Mouse (Mus musculus): ENCODE data around the gene Myh11. TPM values are rescaled to one million over a fixed set of nuclear protein-coding genes. Genes with fewer than 3 reads are reported as not detected.

The Myh11 gene
- polyA plus RNA-seq, 1 experiment from 2014 or later: 0.02 TPM

GRCm38 (mm10) chr16:14303676-14304075 lies 12.5 kb upstream of the Myh11 start:
- H3K36me3 ChIP-seq: peaks cover 92% of the 10 kb centered on the region
- no peak for DNase-seq (ENCODE audit: low spot score)
- H3K9me3 ChIP-seq (replicated peaks): no peaks in the 10 kb centered on the region
- H3K4me3 ChIP-seq: no peak overlapping the region
- peaks cover 11% of the 10 kb centered on the region for H3K4me1 ChIP-seq
- H3K27me3 ChIP-seq (ENCODE audit: low read depth, poor library complexity, severe bottlenecking): no peaks in the 10 kb centered on the region
- WGBS: 70% methylated on average over 7 of the region's 7 CpGs
- no peak overlapping the region for H3K27ac ChIP-seq (replicated peaks)

- no peak for DNase-seq (ENCODE audit: low spot score)
- no peaks in the 10 kb centered on the region for H3K9me3 ChIP-seq (replicated peaks)
- H3K27me3 ChIP-seq (ENCODE audit: low read depth, poor library complexity, severe bottlenecking): no peaks in the 10 kb centered on the region
- WGBS: 87% methylated on average over 2 of the region's 2 CpGs
- peaks cover 91% of the 10 kb centered on the region for H3K36me3 ChIP-seq
- H3K4me3 ChIP-seq: no peak overlapping the region
- no peak overlapping the region for H3K27ac ChIP-seq (replicated peaks)
- H3K4me1 ChIP-seq: peaks cover 11% of the 10 kb centered on the region
These were observed 12.0 kb upstream of the Myh11 start for GRCm38 (mm10) chr16:14303148-14303547.

- peaks cover 5% of the 10 kb centered on the region; the same call in 1 of the 2 replicates for H3K27me3 ChIP-seq (ENCODE audit: low read depth, poor library complexity, severe bottlenecking)
- peaks cover 5% of the 10 kb centered on the region; the same call in 1 of the 2 replicates for H3K4me1 ChIP-seq
- 97% methylated on average over 4 of the region's 4 CpGs for WGBS
- H3K9me3 ChIP-seq (replicated peaks): no peaks in the 10 kb centered on the region
- DNase-seq (ENCODE audit: low spot score): no peak
- no peak overlapping the region for H3K27ac ChIP-seq (replicated peaks)
- peaks cover 55% of the 10 kb centered on the region for H3K36me3 ChIP-seq
- H3K4me3 ChIP-seq: no peak overlapping the region
These were observed 7.3 kb upstream of the Myh11 start for GRCm38 (mm10) chr16:14298461-14298860.

- WGBS: 92% methylated on average over 4 of the region's 4 CpGs
- H3K9me3 ChIP-seq (replicated peaks): no peaks in the 10 kb centered on the region
- H3K27ac ChIP-seq (replicated peaks): no peak overlapping the region
- peaks cover 48% of the 10 kb centered on the region for H3K36me3 ChIP-seq
- H3K4me1 ChIP-seq: no peaks in the 10 kb centered on the region
- no peak overlapping the region for H3K4me3 ChIP-seq
- H3K27me3 ChIP-seq (ENCODE audit: low read depth, poor library complexity, severe bottlenecking): peaks cover 12% of the 10 kb centered on the region
- DNase-seq (ENCODE audit: low spot score): no peak
These were observed 6.6 kb upstream of the Myh11 start for GRCm38 (mm10) chr16:14297746-14298145.

GRCm38 (mm10) chr16:14297137-14297536 lies 6.0 kb upstream of the Myh11 start:
- Histone ChIP-seq H3K4me1 (peaks cover 3% of the 10 kb centered on the region; the same call in 1 of the 2 replicates), H3K36me3 (peaks cover 43% of the 10 kb centered on the region), H3K27me3 (ENCODE audit: low read depth, poor library complexity, severe bottlenecking) (peaks cover 18% of the 10 kb centered on the region), H3K9me3 (replicated peaks) (no peaks in the 10 kb centered on the region), H3K27ac (replicated peaks) (no peak overlapping the region), H3K4me3 (no peak overlapping the region)
- DNase-seq (ENCODE audit: low spot score): no peak
- 92% methylated on average over 3 of the region's 3 CpGs for WGBS

GRCm38 (mm10) chr16:14296544-14297124 lies 5.5 kb upstream of the Myh11 start:
- no peak overlapping the region for H3K27ac ChIP-seq (replicated peaks)
- WGBS: 90% methylated on average over 2 of the region's 2 CpGs
- H3K9me3 ChIP-seq (replicated peaks): no peaks in the 10 kb centered on the region
- DNase-seq (ENCODE audit: low spot score): no peak
- peaks cover 23% of the 10 kb centered on the region for H3K27me3 ChIP-seq (ENCODE audit: low read depth, poor library complexity, severe bottlenecking)
- peaks cover 38% of the 10 kb centered on the region for H3K36me3 ChIP-seq
- H3K4me1 ChIP-seq: peaks cover 7% of the 10 kb centered on the region; the same call in 1 of the 2 replicates
- no peak overlapping the region for H3K4me3 ChIP-seq

- Histone ChIP-seq H3K36me3 (peaks cover 24% of the 10 kb centered on the region), H3K9me3 (replicated peaks) (no peaks in the 10 kb centered on the region), H3K4me3 (no peak overlapping the region), H3K27ac (replicated peaks) (no peak overlapping the region), H3K27me3 (ENCODE audit: low read depth, poor library complexity, severe bottlenecking) (peaks cover 36% of the 10 kb centered on the region), H3K4me1 (peaks cover 7% of the 10 kb centered on the region; the same call in 1 of the 2 replicates)
- WGBS: 90% methylated on average over 2 of the region's 2 CpGs
- no peak for DNase-seq (ENCODE audit: low spot score)
These were observed 4.1 kb upstream of the Myh11 start for GRCm38 (mm10) chr16:14295291-14295690.

GRCm38 (mm10) chr16:14292205-14293199 lies 1.3 kb upstream of the Myh11 start:
- Histone ChIP-seq H3K9me3 (replicated peaks) (no peaks in the 10 kb centered on the region), H3K27ac (replicated peaks) (no peak overlapping the region; the same call in 1 of the 2 replicates), H3K4me3 (peak overlapping the region; percentile 42), H3K36me3 (no peaks in the 10 kb centered on the region), H3K27me3 (ENCODE audit: low read depth, poor library complexity, severe bottlenecking) (peaks cover 36% of the 10 kb centered on the region), H3K4me1 (peaks cover 7% of the 10 kb centered on the region; the same call in 1 of the 2 replicates)
- 16% methylated on average over 31 of the region's 31 CpGs for WGBS
- DNase-seq (ENCODE audit: low spot score): no peak

GRCm38 (mm10) chr16:14272374-14272965 lies 18.7 kb downstream of the Myh11 start:
- no peak overlapping the region for H3K27ac ChIP-seq (replicated peaks)
- 82% methylated on average over 4 of the region's 4 CpGs for WGBS
- H3K27me3 ChIP-seq (ENCODE audit: low read depth, poor library complexity, severe bottlenecking): no peaks in the 10 kb centered on the region
- H3K4me3 ChIP-seq: no peak overlapping the region
- H3K9me3 ChIP-seq (replicated peaks): 0 out of 2 replicates have a peak, but pooled peaks cover 2% of the 10 kb centered on the region
- no peaks in the 10 kb centered on the region for H3K4me1 ChIP-seq
- DNase-seq (ENCODE audit: low spot score): no peak
- H3K36me3 ChIP-seq: no peaks in the 10 kb centered on the region

- Histone ChIP-seq H3K36me3 (no peaks in the 10 kb centered on the region), H3K27ac (replicated peaks) (no peak overlapping the region), H3K9me3 (replicated peaks) (0 out of 2 replicates have a peak, but pooled peaks cover 2% of the 10 kb centered on the region), H3K4me1 (no peaks in the 10 kb centered on the region), H3K4me3 (no peak overlapping the region), H3K27me3 (ENCODE audit: low read depth, poor library complexity, severe bottlenecking) (no peaks in the 10 kb centered on the region)
- DNase-seq (ENCODE audit: low spot score): no peak
- WGBS: 57% methylated on average over 4 of the region's 4 CpGs
These were observed 25.8 kb downstream of the Myh11 start for GRCm38 (mm10) chr16:14265203-14265920.

- H3K4me3 ChIP-seq: no peak overlapping the region
- 0 out of 2 replicates have a peak, but pooled peaks cover 2% of the 10 kb centered on the region for H3K9me3 ChIP-seq (replicated peaks)
- H3K27ac ChIP-seq (replicated peaks): no peak overlapping the region
- 80% methylated on average over 2 of the region's 2 CpGs for WGBS
- DNase-seq (ENCODE audit: low spot score): no peak
- no peaks in the 10 kb centered on the region for H3K4me1 ChIP-seq
- no peaks in the 10 kb centered on the region for H3K36me3 ChIP-seq
- no peaks in the 10 kb centered on the region for H3K27me3 ChIP-seq (ENCODE audit: low read depth, poor library complexity, severe bottlenecking)
These were observed 26.7 kb downstream of the Myh11 start for GRCm38 (mm10) chr16:14264504-14264903.

GRCm38 (mm10) chr16:14263241-14263640 lies 27.9 kb downstream of the Myh11 start:
- Histone ChIP-seq H3K9me3 (replicated peaks) (no peaks in the 10 kb centered on the region), H3K27ac (replicated peaks) (no peak overlapping the region), H3K36me3 (no peaks in the 10 kb centered on the region), H3K27me3 (ENCODE audit: low read depth, poor library complexity, severe bottlenecking) (no peaks in the 10 kb centered on the region), H3K4me3 (no peak overlapping the region), H3K4me1 (no peaks in the 10 kb centered on the region)
- DNase-seq (ENCODE audit: low spot score): no peak
- 92% methylated on average over 6 of the region's 6 CpGs for WGBS

All from midbrain, embryonic 10.5 days (tissue).